Mouse (Mus musculus) T-helper 2 cell (primary cell): ENCODE measurements around the gene Fhl2.

Experiments
- in situ Hi-C: fragments of 300-600 bp; cut with MboI, MseI; formaldehyde crosslinking; loops from one replicate; pipeline ENCODE4 v1.15.1; 2025; ENCODE audit warnings: high pct_unique_total_duplicates

Gene Fhl2

GRCm38 (mm10) chr1:43152626-43153025 is 44.2 kb downstream of the Fhl2 start:
- in situ Hi-C loops, result no loop called here

- in situ Hi-C loops, result no loop called here
These were observed 46.6 kb downstream of the Fhl2 start for GRCm38 (mm10) chr1:43150225-43150624.

DNA sequence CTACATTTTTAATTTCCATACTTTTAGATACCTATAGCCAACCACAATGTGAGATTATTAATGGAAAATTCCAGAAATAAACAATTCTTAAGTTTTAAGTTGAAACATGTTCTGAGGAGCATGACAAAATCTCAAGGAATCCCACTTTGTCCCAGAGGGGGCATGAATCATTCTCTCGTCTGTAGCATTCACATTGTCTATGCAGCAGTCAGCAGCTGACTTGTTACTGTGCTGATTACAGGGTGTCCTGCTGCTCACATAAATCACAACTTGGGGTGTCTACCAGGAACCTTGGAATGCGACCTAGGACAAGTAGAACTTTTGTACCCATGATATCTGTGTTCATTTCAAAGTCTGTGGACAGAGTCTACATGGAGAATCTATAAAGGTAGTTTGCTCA is 49.3 kb downstream of the Fhl2 start:
- in situ Hi-C loops, result loop anchor here (10.0 kb wide), 1 partner anchor 443 kb away; no protein-coding TSS in a partner anchor

- in situ Hi-C loops, result loop anchor here (10.0 kb wide), 1 partner anchor 441 kb away; no protein-coding TSS in a partner anchor
These were observed 51.4 kb downstream of the Fhl2 start for GRCm38 (mm10) chr1:43145388-43145787.

DNA sequence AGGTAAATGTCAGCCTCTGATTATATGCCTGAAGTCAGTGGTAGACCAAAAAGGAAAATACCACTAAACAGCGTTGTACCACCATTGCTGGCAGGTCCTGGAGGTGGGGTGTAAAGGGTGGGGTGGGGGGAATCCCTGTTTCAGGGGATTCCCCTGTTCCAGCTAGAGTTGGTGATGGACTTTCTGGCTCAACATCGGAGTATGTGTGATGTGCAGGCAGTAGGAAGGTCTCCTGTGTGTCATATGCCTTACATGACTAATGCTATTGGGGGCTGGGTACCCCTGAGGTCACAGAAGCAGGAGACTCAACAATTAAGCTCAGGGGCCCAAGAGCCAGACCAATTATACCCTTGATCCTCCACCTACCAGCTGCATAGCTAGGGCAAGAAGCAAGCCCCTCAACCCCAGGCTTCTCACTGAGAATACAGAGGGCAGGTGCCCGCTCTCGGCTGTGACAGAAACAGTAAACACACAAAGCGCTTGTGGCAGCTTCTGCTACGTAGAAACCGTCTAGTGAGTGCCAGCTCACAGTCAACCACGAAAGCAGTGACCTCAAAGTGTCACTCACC is 52.4 kb downstream of the Fhl2 start:
- in situ Hi-C loops, result loop anchor here (5.0 to 10.0 kb wide), 2 partner anchors 440 to 593 kb away; no protein-coding TSS in a partner anchor

DNA sequence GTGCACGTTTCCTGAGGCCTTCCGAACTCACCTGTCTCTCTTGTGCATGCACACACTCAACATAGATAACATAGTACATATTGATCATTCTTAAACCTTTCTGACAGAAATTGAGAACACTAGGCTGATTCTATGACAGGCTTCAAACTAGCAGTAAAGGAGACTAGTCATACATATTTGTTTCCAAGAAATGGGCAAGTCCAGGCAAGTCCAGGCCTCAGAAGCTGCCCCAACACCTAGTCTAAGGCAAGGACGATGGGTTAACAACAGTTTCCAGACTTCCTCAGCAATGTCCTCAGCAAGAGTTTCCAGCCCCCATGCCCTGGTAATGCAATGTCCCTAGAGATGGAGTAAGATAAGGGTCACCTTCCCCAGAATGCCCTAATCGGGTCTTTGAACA is 53.0 kb downstream of the Fhl2 start:
- in situ Hi-C loops, result loop anchor here (5.0 to 10.0 kb wide), 2 partner anchors 439 to 594 kb away; no protein-coding TSS in a partner anchor

DNA sequence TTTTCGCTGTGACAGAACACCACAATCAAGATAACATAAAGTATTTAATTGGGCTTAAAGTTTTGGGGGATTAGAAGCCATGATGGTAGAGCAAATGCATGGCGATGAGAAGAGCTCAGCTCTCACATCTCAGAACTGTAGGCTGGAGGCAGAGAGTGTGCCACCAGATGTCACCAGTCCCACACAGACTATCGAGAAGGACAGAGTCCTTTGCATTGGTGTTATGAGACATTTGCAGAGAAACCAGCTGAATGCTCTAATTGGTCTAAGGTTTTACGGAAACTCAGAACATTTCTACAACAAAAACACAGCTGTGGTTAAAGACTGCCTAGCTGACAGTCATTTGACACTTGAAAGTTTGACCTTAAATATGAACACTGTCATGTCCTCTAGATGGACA is 53.5 kb downstream of the Fhl2 start:
- in situ Hi-C loops, result loop anchor here (5.0 to 10.0 kb wide), 2 partner anchors 438 to 594 kb away; no protein-coding TSS in a partner anchor

- in situ Hi-C loops, result loop anchor here (5.0 to 10.0 kb wide), 2 partner anchors 438 to 594 kb away; no protein-coding TSS in a partner anchor
These were observed 53.9 kb downstream of the Fhl2 start for GRCm38 (mm10) chr1:43142849-43143248.

DNA sequence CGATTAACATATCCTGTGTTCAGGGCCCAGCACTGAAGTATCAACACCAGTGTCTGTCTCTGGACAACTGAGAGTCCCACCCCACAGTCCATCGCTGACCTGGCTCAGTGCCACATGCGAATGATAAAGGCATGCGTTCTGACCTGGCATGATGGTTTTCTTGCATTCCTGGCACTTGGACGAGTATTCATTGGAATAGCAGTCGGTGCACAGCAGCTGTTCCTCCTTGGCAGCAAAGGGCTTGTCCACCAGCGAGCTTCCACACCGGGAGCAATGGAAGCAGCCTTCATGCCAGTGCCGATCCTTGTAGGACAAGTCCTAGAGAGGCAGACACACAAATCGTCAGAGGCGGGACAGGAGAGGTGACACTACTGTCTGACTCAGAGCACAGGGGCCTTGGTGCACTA is 55.2 kb downstream of the Fhl2 start:
- in situ Hi-C loops, result loop anchor here (5.0 to 10.0 kb wide), 2 partner anchors 437 to 596 kb away; no protein-coding TSS in a partner anchor

DNA sequence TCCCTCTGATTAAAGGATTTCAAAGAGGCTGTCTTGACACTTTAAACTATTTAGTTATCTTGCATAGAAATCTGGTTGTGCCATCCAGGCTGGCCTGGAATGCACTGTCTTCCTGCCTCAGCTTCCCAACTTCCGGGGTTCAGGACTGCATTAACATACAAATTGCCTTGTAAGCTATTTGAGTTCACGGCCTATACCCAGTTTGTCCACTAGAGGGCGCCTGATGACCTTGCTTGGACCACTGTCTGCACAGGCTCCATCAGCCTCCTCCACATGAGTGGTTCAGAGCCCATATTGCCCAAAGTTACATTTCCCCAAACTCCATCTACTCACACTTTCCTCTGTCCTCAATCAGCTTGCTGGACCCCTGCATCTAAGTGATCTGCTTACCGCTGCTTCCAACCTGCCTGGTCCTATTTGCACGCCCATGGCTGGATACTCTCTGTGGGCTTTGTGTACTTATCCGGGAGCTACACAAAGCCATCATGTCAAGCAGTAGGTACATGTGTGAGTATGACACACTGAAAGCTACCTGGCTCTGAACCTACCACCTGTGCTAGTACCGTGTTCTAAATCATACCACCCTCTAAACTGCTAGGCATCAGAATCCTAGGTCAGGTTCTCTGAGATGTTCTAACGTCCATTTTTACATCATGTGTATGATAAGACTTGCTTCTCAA is 57.1 kb downstream of the Fhl2 start:
- in situ Hi-C loops, result loop anchor here (5.0 to 10.0 kb wide), 3 partner anchors 128 to 598 kb away; no protein-coding TSS in a partner anchor

- in situ Hi-C loops, result loop anchor here (5.0 kb wide), 1 partner anchor 129 kb away; no protein-coding TSS in a partner anchor
These were observed 58.4 kb downstream of the Fhl2 start for GRCm38 (mm10) chr1:43138268-43138812.

DNA sequence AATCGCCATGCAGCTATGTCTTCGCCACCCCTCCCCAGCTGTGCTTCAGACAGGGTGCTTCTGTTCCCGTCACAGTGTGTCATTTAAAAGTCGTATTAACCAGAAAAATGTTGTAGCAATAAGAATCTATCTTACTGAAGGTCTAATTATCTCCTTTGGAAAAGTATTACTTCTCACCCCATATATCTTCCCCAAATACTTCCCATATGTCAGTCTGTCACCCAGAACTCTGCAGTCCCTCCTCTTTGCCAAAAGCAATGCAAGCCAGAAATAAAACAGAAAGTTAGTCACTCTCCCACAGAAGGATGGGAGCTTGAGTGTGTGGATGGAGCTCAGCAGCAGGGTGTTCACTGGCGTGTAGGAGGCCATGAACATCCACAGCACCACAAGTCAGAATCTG is 59.5 kb downstream of the Fhl2 start:
- in situ Hi-C loops, result loop anchor here (5.0 kb wide), 1 partner anchor 130 kb away; no protein-coding TSS in a partner anchor

DNA sequence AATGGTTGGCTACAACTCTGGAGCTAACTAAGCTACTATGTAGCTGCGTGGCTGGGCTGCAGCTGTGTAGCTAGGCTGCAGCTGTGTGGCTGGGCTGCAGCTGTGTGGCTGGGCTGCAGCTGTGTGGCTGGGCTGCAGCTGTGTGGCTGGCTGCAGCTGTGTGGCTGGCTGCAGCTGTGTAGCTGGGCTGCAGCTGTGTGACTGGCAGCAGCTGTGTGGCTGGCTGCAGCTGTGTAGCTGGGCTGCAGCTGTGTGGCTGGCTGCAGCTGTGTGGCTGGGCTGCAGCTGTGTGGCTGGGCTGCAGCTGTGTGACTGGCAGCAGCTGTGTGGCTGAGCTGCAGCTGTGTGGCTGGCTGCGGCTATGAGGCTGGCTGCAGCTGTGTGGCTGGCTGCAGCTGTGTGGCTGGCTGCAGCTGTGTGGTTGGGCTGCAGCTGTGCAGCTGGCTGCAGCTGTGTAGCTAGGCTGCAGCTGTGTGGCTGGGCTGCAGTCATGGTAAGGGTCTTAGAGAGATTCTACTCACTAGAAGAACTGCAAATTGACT is 60.2 kb downstream of the Fhl2 start:
- in situ Hi-C loops, result loop anchor here (5.0 kb wide), 1 partner anchor 131 kb away; no protein-coding TSS in a partner anchor

- in situ Hi-C loops, result no loop called here
These were observed 65.2 kb downstream of the Fhl2 start for GRCm38 (mm10) chr1:43131591-43131990.

DNA sequence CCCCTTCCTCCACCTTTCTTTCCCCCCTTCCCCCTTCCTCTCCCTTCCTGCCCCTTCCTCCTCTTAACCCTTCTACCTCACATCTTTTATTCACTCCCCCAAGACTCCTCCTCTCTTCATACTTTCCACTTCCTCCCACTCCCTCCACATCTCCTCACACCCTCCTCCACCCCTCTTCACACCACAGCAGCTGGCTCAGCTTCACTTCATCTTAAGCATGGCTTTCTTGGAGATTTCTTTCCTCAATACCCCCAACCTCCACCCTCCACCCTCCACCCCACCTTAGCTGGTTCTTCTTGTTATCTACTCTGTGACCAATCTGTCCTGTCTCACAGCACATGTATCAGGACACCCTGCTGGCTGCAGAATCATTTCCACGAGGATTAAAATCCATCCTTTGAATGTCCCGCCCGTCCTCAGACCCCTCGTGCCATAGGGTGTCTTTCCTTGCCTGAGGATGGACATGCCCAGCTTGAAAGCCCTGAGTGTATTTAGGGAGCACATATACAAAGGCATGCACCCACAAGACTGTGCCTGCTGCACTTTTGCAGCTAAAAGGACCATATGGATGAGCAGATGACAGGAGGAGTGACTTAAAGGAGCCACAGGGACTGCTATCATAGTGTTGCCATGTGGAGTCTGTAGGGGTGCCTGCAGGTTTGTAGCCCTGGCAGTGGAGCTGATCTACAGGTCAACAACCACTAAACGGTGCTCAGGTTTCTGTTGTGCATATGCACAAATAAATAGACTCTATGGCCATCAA is 66.4 kb downstream of the Fhl2 start:
- in situ Hi-C loops, result no loop called here

DNA sequence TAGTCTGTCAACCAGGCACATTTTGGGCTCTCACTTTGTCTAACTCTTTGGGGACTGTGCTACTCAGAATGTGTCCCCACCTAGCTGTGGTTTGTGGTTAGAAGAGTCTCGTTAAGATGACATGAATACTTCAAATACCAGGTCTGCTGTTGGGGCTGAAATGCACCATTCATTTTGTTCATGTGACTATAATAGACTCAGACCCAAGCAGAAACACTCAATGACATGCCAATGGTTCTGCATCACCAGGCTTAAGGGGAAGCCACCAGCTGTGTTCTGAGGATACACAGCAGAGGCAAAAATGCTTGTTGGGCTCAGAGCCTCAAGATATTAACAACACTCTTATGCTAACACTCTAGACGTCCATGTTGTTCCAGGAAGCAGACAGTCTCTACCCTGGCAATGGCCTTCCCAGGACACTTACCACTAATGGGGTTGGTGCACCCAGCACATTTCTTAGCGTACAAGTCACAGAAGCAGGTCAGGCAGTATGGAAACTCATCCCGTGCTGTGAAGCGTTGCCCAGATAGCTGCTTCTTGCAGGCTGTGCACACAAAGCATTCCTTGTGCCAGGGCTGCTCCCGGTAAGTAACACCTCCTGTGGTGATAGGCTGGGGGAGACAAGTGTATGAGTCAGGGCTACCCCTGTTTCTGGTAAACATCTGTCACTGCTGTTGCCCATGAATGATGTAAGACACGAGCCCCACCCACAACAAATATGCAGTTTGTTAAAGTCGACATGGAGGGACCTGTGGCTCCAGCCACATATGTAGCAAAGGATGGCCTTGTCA is 68.8 kb downstream of the Fhl2 start:
- in situ Hi-C loops, result no loop called here

- in situ Hi-C loops, result no loop called here
These were observed 69.6 kb downstream of the Fhl2 start for GRCm38 (mm10) chr1:43127196-43127595.

DNA sequence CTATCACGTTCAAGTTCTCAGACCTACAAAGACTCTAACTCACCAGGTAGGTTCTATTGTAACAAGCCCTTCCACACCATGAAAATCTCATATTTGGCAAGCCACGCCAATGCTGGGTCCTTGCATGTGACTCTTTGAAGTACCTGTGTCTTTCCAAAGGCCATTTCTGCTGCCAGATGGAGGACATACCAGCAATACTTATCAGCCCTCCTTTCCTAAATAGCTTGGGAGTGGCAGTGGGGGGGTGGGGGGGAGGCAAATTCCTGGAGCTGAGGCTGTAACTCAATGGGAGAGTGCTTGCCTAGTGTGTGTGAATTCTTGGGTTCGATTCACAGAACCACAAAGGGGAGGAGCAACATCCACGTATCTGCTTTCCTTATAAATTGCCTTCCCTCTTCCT is 72.1 kb downstream of the Fhl2 start:
- in situ Hi-C loops, result no loop called here

DNA sequence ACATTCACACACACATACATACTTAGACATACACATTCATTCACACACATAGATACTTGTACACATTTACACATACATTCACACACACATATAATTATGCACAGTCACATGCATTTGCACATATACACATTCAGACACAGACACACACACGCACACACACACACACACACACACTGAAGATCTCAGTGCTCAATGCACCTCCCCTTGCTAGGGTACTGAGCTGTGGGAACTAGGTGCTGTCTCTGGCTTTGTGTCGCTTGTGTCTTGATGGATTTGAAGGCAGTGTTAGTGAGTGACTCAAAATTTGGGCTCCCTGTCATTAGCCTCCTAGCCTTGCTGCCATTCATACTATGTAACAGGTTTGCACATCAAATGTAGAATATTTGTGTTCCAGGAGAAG is 74.2 kb downstream of the Fhl2 start:
- in situ Hi-C loops, result no loop called here

DNA sequence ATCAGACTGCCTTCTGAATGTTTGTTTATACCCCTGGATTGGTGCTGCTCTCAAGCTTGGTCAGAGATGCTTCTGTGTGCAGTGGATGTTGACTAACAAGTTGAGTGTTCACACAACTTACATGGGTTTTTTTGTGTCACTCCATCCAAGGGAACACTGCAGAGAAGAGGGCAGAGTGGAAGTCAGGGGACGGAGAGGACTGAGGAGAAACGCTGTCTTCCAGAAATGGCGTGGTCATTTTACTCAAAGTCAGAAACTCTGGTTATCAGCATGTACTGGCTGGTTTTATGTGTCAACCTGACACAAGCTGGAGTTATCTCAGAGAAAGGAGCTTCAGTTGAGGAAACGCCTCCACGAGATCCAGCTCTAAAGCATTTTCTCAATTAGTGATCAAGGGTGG is 75.8 kb downstream of the Fhl2 start:
- in situ Hi-C loops, result no loop called here

GRCm38 (mm10) chr1:43117435-43117834 is 79.3 kb downstream of the Fhl2 start:
- in situ Hi-C loops, result no loop called here
